Mouse (Mus musculus) liver, embryonic 15.5 days (tissue): Measurements from ENCODE around the gene Kcnc2. TPM values are rescaled to one million over a fixed set of nuclear protein-coding genes. Genes with fewer than 3 reads are reported as not detected.
A peak's percentile ranks its signal among the peaks of the same experiment; 100 is the strongest.

Experiments used
- ATAC-seq: fragments of 200-750 bp; cut with Nextera tagmentation; 2 replicates; pipeline ENCODE4 v1.8.0; 2017; ENCODE audit warnings: moderate number of reproducible peaks, mild to moderate bottlenecking, moderate library complexity; ENCODE audit not compliant: insufficient read depth
- H3K27ac ChIP-seq: fragments of 300-500 bp; sonication (generic); replicated peaks from 2 replicates; pipeline ENCODE4 v1.5.1; 2015; ENCODE audit warnings: mild to moderate bottlenecking, inconsistent platforms
- H3K27me3 ChIP-seq: fragments of 300-500 bp; sonication (generic); 2 replicates; pipeline ENCODE4 v1.6.1; 2015; ENCODE audit warnings: mild to moderate bottlenecking, inconsistent platforms
- H3K36me3 ChIP-seq: fragments of 300-500 bp; sonication (generic); replicated peaks from 2 replicates; pipeline ENCODE4 v1.6.1; 2015; ENCODE audit warnings: moderate library complexity, mild to moderate bottlenecking, inconsistent platforms
- H3K4me1 ChIP-seq: fragments of 300-500 bp; sonication (generic); replicated peaks from 2 replicates; pipeline ENCODE4 v1.6.1; 2015; ENCODE audit warnings: inconsistent platforms
- H3K4me2 ChIP-seq: fragments of 300-500 bp; sonication (generic); 2 replicates; pipeline ENCODE4 v1.6.1; 2015; ENCODE audit warnings: moderate library complexity, mild to moderate bottlenecking, inconsistent platforms
- H3K4me3 ChIP-seq: fragments of 300-500 bp; sonication (generic); replicated peaks from 2 replicates; pipeline ENCODE4 v1.5.1; 2015; ENCODE audit warnings: mild to moderate bottlenecking, inconsistent platforms
- H3K9ac ChIP-seq: fragments of 300-500 bp; sonication (generic); 2 replicates; pipeline ENCODE4 v1.6.1; 2015; ENCODE audit warnings: moderate library complexity, mild to moderate bottlenecking, inconsistent platforms
- H3K9me3 ChIP-seq: fragments of 300-500 bp; sonication (generic); replicated peaks from 2 replicates; pipeline ENCODE4 v1.6.1; 2016; ENCODE audit warnings: inconsistent platforms
- WGBS: fragments of 180-500 bp; shearing (Covaris S2); methylation state at CpG from one replicate; pipeline ENCODE4 v1.1.7; 2015; ENCODE audit warnings: mixed read lengths; ENCODE audit not compliant: insufficient replicate concordance; 5-methylcytosine and 5-hydroxymethylcytosine counted together
- polyA plus RNA-seq: library from polyadenylated mRNA; unstranded; fragments of >200 nt; fragmentation: Nextera tagmentation; extraction: Ambion mirVana; gene quantifications from 2 replicates; pipeline ENCODE4 v1.2.1, GENCODE M21; 2015

Kcnc2 gene
- polyA plus RNA-seq, 1 experiment from 2014 or later, result not detected

- no peak for ATAC-seq
- Histone ChIP-seq H3K36me3 (no peaks in the 10 kb centered on the region), H3K4me1 (no peaks in the 10 kb centered on the region), H3K9ac (no peak overlapping the region), H3K27me3 (peaks cover 47% of the 10 kb centered on the region), H3K4me3 (no peak overlapping the region), H3K27ac (no peak overlapping the region), H3K4me2 (peak overlapping the region; percentile 39), H3K9me3 (no peaks in the 10 kb centered on the region)
- 15% methylated on average over 14 of the region's 14 CpGs for WGBS
Observed at GRCm38 (mm10) chr10:112272171-112272570, 1.2 kb downstream of the Kcnc2 start.

- Histone ChIP-seq H3K4me2 (no peak overlapping the region), H3K36me3 (no peaks in the 10 kb centered on the region)
- 48% methylated on average over 3 of the region's 3 CpGs for WGBS
Observed at GRCm38 (mm10) chr10:112277996-112278395, 7.1 kb downstream of the Kcnc2 start.

GRCm38 (mm10) chr10:112315136-112315535 lies 44.2 kb downstream of the Kcnc2 start:
- H3K4me3 ChIP-seq, result no peak overlapping the region
- H3K36me3 ChIP-seq, result no peaks in the 10 kb centered on the region
- no peaks in the 10 kb centered on the region for H3K4me1 ChIP-seq
- ATAC-seq, result no peak
- H3K4me2 ChIP-seq, result no peak overlapping the region
- WGBS, result 54% methylated on average over 11 of the region's 11 CpGs
- no peaks in the 10 kb centered on the region for H3K9me3 ChIP-seq
- H3K27ac ChIP-seq, result no peak overlapping the region
- H3K27me3 ChIP-seq, result no peaks in the 10 kb centered on the region
- no peak overlapping the region for H3K9ac ChIP-seq

More at GRCm38 (mm10) chr10:112277996-112278395, 7.1 kb downstream of the Kcnc2 start:
- ATAC-seq, result no peak
- no peak overlapping the region for H3K27ac ChIP-seq
- no peak overlapping the region for H3K4me3 ChIP-seq
- no peaks in the 10 kb centered on the region for H3K27me3 ChIP-seq
- H3K4me1 ChIP-seq, result no peaks in the 10 kb centered on the region
- H3K9ac ChIP-seq, result no peak overlapping the region
- no peaks in the 10 kb centered on the region for H3K9me3 ChIP-seq

GRCm38 (mm10) chr10:112317783-112318182 lies 46.9 kb downstream of the Kcnc2 start:
- Histone ChIP-seq H3K36me3 (no peaks in the 10 kb centered on the region), H3K4me1 (no peaks in the 10 kb centered on the region), H3K9me3 (no peaks in the 10 kb centered on the region), H3K4me2 (no peak overlapping the region), H3K27me3 (no peaks in the 10 kb centered on the region), H3K9ac (no peak overlapping the region), H3K4me3 (no peak overlapping the region), H3K27ac (no peak overlapping the region)
- no peak for ATAC-seq
- WGBS, result 48% methylated on average over 1 of the region's 1 CpGs

GRCm38 (mm10) chr10:112357669-112358362 lies 86.9 kb downstream of the Kcnc2 start:
- Histone ChIP-seq H3K27ac (no peak overlapping the region), H3K36me3 (no peaks in the 10 kb centered on the region), H3K4me2 (no peak overlapping the region), H3K4me3 (no peak overlapping the region), H3K9ac (no peak overlapping the region), H3K9me3 (no peaks in the 10 kb centered on the region), H3K4me1 (no peaks in the 10 kb centered on the region), H3K27me3 (no peaks in the 10 kb centered on the region)
- WGBS, result 56% methylated on average over 3 of the region's 3 CpGs
- no peak for ATAC-seq

GRCm38 (mm10) chr10:112358363-112358704 lies 87.4 kb downstream of the Kcnc2 start:
- no peak overlapping the region for H3K4me2 ChIP-seq
- H3K27ac ChIP-seq, result no peak overlapping the region
- ATAC-seq, result no peak
- no peaks in the 10 kb centered on the region for H3K9me3 ChIP-seq
- H3K27me3 ChIP-seq, result no peaks in the 10 kb centered on the region
- no peaks in the 10 kb centered on the region for H3K36me3 ChIP-seq
- H3K9ac ChIP-seq, result no peak overlapping the region
- H3K4me1 ChIP-seq, result no peaks in the 10 kb centered on the region
- H3K4me3 ChIP-seq, result no peak overlapping the region
- 66% methylated on average over 8 of the region's 8 CpGs for whole genome bisulfite sequencing

GRCm38 (mm10) chr10:112360704-112361103 lies 89.8 kb downstream of the Kcnc2 start:
- 57% methylated on average over 5 of the region's 5 CpGs for WGBS
- no peak overlapping the region for H3K4me3 ChIP-seq
- no peak for ATAC-seq

GRCm38 (mm10) chr10:112368369-112368768 lies 97.4 kb downstream of the Kcnc2 start:
- H3K9ac ChIP-seq, result no peak overlapping the region
- no peaks in the 10 kb centered on the region for H3K9me3 ChIP-seq
- no peak overlapping the region for H3K4me2 ChIP-seq
- no peaks in the 10 kb centered on the region for H3K36me3 ChIP-seq
- H3K27me3 ChIP-seq, result no peaks in the 10 kb centered on the region
- ATAC-seq, result no peak
- WGBS, result 44% methylated on average over 3 of the region's 3 CpGs
- H3K4me3 ChIP-seq, result no peak overlapping the region
- H3K27ac ChIP-seq, result no peak overlapping the region
- no peaks in the 10 kb centered on the region for H3K4me1 ChIP-seq

More at GRCm38 (mm10) chr10:112360704-112361103, 89.8 kb downstream of the Kcnc2 start:
- Histone ChIP-seq H3K9me3 (no peaks in the 10 kb centered on the region), H3K4me2 (no peak overlapping the region), H3K27ac (no peak overlapping the region), H3K36me3 (no peaks in the 10 kb centered on the region), H3K4me1 (no peaks in the 10 kb centered on the region), H3K27me3 (no peaks in the 10 kb centered on the region), H3K9ac (no peak overlapping the region)

- Histone ChIP-seq H3K36me3 (no peaks in the 10 kb centered on the region), H3K27me3 (no peaks in the 10 kb centered on the region), H3K27ac (no peak overlapping the region), H3K4me2 (no peak overlapping the region), H3K9ac (no peak overlapping the region), H3K9me3 (no peaks in the 10 kb centered on the region), H3K4me3 (no peak overlapping the region), H3K4me1 (no peaks in the 10 kb centered on the region)
- 64% methylated on average over 5 of the region's 5 CpGs for WGBS
- no peak for ATAC-seq
Observed at GRCm38 (mm10) chr10:112377163-112377562, 106.2 kb downstream of the Kcnc2 start.

- Histone ChIP-seq H3K4me2 (no peak overlapping the region), H3K4me1 (no peaks in the 10 kb centered on the region), H3K9ac (no peak overlapping the region), H3K36me3 (no peaks in the 10 kb centered on the region), H3K4me3 (no peak overlapping the region), H3K27me3 (no peaks in the 10 kb centered on the region), H3K9me3 (no peaks in the 10 kb centered on the region), H3K27ac (no peak overlapping the region)
- WGBS, result 57% methylated on average over 6 of the region's 6 CpGs
- no peak for ATAC-seq
Observed at GRCm38 (mm10) chr10:112378465-112378864, 107.5 kb downstream of the Kcnc2 start.

- Histone ChIP-seq H3K27me3 (no peaks in the 10 kb centered on the region), H3K4me1 (no peaks in the 10 kb centered on the region), H3K4me3 (no peak overlapping the region), H3K4me2 (no peak overlapping the region), H3K27ac (no peak overlapping the region), H3K9ac (no peak overlapping the region), H3K36me3 (no peaks in the 10 kb centered on the region), H3K9me3 (no peaks in the 10 kb centered on the region)
- no peak for ATAC-seq
- 78% methylated on average over 6 of the region's 6 CpGs for WGBS
Observed at GRCm38 (mm10) chr10:112380590-112380989, 109.7 kb downstream of the Kcnc2 start.

GRCm38 (mm10) chr10:112394399-112394970 lies 123.6 kb downstream of the Kcnc2 start:
- WGBS, result 52% methylated on average over 8 of the region's 8 CpGs
- no peaks in the 10 kb centered on the region for H3K9me3 ChIP-seq
- H3K4me2 ChIP-seq, result no peak overlapping the region
- H3K4me1 ChIP-seq, result no peaks in the 10 kb centered on the region
- ATAC-seq, result no peak
- H3K27ac ChIP-seq, result no peak overlapping the region
- H3K27me3 ChIP-seq, result no peaks in the 10 kb centered on the region
- H3K36me3 ChIP-seq, result no peaks in the 10 kb centered on the region
- no peak overlapping the region for H3K9ac ChIP-seq
- no peak overlapping the region for H3K4me3 ChIP-seq
